Mouse (Mus musculus): ENCODE results near the gene Brox.

Gene Brox

DNA sequence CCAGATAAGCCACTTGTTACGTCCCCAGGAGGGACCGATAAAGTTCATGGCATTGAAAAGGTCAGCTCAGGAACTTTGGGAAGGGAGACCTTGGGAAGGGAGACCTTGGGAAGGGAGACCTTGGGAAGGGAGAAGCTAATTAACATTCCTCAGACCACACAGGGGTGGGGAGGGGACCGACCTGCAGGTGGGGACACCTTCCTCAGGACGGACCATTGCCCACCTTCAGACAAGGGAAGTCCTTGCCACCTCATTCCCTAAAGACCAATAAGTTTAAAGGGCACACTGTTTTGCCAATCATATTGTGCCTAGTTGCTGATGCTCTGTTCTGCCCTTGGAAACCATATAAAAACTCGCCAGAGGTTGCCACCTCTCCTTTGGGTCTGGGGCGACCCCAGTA is 29.4 kb downstream of the Brox start:
- DNase-seq, result no peak

DNA sequence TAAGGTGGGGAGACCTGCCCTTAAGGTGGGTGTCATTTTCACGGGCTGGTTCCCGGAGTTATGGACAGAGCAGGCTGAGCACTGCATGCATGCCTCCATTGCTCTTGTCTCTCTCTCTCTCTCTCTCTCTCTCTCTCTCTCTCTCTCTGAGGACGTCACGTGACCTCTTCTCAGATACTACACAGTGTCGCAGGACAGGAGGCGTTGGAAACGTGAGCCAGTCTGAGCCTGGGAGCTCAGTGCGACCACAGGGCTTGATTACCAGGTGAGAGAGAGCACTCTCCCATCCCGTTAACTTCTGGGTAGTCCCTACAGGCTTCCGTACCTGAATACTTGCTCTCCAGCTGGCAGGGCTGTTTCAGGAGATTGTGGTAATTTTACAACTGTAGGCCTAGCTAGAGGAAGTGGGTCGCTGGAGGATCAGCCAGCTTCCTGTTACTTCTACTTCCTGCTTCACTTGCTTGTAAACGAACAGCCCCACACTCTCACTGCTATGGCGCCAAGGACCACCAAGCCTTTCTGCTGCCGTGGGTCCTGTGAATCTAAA is 31.1 kb downstream of the Brox start:
- DNase-seq, result no peak

DNA sequence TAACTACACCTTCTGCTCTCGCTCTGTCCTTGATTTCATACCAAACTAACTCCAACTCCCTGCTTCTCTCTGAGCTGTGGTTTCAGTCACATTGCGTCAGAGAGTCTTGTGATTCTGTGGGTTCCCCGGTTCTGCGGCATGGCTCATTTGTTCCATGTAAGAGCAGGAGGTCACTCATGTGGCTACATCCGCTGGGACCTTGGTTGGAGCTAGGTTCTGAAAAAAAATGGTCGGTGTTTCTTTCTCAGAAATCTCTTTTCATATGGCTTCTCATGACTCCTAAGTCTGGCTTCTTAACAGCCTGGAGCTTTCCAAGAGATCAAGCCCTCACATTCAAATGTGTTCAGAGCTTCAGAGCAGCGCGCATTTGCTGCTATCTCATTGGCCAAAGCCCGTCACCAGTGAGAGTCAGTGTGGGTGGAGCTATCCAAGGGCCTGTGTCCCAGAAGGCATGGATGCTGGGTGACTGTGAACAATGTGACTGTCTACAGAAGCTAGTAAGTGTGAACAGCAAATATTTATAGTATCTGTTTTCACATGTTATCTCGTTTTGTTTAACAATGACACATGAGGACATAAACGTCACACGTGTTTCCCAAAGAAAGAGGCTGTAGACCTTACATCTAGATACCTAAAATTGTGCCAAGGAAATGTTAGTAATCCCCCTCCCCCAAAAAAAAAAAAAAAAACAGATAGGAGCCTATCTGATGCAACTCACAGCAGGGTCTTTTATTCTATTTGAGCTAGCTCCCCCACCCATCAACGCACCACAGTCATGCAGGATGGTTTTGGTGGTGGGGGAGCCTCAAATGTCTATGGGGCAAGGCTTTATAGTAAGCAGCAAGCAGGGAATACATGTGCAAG is 32.7 kb downstream of the Brox start:
- no peak for DNase-seq

DNA sequence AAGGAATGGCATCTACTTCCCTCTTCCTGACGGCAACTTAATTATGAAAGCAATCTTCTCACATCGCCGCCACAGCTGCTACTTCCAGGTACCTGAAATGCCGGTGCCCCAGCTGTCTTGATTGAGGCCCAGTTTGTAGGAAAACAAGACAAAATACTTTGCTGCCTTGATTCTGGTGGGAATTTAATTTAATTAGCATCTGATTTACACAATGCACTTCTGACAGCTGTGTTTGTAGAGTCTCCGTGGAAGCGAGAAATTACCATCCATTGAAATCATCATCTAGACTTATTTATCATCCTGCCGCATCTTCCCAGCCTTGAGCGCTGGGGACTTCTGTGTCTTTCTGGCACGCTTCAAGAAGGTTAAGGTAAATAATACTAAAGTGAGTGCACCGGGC is 44.5 kb downstream of the Brox start:
- DNase-seq, result no peak

DNA sequence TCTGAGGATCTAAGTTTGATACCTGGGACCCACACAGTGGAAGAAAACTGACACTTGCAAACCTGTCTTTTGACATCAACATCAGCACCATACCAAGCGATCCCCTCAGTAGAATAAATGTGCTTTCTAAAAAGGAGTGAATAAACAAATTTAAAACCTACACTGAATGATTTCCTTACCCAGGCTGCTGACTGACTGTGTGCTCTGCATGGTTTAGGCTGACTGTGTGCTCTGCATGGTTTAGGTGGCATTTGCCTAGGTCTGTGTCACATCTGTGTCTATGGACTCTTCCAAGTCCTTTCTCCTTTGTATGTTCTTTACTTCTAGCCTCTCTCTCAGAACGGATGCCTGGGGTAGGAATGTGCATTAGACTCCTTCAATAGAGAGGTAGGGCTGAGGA is 45.3 kb downstream of the Brox start:
- DNase-seq, result no peak

DNA sequence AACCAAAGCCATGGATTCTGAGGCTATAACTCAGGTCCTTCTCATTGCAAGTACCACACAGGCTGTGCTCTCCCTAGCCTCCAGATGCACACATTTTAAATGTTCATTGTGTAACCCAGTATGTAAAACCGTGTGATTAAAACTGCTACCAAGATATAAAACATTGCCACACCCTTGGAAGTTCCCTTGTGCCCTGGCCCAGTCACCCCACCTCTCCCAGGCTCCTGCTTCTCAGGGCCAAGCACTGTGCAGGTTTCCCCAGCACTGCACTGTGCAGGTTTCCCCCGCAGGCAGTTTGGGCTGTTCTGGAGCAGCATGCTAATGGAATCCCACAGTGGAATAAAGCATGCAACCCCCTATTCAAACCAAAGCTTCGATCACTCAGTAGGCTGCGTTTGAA is 46.5 kb downstream of the Brox start:
- DNase-seq, result no peak

DNA sequence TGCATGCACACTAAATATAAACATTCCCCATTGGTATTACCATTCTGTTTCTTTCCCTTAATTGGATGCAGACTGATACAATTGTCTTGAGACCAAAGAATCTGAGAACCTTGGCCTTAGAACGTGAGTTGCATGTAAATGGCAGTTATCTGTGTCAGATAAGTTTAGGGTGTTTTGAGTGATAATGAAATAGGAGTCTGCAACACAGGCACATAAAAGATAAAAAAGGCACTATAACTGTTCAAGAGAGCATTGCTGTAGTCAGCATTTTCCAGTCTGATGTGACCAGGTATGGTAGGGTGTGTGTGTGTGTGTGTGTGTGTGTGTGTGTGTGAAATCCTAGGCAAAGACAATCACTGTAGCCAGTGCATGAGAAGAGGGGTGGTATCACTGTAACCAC is 48.9 kb downstream of the Brox start:
- DNase-seq, result no peak

DNA sequence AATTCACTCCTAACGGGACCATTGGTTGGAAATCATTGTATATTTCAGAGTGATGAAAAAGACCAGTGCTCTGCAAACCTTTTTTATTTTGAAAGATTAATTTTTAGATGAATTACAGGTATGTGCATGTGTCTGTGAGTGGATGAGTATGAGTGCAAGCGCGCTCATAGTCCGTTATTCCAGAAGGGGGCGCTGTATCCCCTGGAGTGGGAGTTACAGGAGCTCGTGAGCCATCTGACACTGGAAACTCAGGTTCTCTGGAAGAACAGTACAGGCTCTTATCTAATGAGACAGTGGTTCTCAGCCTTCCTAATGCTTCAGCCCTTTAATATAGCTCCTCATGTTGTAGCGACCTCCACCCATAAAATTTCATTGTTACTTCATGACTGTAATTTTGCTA is 53.8 kb downstream of the Brox start:
- no peak for DNase-seq

DNA sequence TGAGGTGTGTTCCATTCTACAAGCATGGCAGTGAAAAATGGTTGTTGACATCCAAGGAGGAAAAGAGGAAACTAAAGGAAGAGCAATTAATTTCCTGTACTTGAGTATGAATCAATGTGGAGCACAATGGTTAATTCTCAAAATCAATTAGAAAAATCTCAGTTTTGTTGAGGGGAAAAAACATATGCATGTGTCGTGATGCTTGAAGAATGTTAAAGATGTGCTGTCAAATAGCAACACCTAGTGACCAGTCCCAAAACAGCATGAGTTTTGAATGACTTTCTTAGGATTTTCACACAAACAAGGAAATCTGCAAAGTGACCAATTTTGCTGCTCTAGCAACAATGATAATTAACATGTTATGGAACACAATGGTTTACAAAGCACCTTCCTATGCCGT is 59.2 kb downstream of the Brox start:
- DNase-seq, result peak; percentile 30

DNA sequence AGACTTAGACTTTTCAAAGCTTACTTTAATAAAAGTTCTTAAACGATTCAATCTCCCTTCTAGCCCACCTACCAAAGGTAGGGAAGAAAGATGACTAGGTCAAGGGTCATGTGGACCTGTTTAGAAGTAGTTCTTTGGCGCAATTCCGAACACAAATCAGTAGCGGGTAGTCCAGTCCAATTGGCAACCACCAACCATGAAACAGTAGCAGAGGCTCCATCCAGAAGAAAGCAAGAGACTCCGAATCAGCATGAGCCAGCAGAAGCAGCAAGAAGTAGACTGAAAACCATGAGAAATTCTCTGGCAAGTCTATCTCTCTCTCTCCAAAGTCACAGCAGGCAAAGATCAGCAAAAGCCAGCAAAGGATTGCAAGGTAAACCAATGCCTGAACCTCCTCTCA is 60.6 kb downstream of the Brox start:
- DNase-seq, result no peak

DNA sequence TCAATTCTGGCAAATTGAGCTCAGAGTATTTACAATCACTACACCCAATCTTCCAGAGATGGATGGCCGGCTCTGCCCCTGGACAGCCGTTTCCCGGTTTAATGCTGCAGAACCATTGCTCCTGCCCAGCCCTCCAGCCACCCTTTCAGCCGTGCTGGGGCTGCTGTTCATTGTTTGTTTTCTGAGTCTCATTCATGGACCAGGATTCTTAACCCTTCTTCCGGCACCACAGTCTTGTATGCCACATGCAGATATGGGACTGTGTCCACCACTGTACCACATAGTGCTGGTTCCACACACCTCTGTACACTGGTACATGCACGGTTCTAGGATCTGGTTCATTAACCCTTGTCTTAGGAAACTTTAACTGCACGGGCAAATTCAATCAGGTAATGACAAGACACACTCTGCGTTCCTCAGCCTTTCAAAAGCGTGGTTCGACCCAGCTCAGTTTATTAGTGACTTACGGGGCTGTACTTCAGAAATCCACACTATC is 63.3 kb downstream of the Brox start:
- no peak for DNase-seq

DNA sequence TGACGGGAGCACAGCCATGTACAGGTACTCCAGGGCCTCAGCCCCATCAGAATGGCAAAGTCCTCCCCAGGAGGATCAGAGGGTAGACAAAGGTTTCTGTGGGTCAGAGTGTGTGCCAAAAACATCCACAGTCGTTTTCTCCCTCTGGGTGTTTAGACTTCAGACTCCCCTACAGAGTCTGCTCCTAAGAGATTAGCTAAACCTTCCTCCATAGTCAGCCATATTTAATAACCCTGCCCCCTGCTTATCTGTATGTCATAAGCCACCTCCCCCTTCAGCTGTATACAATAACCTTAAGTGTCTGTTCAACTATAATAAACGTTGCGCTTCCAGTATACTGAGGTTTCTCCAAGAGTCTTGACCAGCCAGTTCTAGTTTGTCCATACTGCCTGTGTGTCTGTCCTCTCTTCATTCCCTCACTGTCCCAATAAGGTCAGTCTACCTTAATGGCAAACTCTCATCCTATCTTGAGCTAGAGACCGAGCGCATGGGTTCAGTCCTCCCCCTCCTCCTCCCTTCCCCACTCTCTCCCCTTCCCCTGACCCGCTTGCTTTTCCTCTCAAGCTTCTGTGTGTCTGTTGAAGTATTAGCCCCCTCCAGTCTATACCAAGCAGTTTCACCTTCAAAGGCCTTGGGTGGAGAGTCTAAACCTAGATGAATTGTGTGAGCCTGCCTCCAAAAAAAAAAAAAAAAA is 63.9 kb downstream of the Brox start:
- no peak for DNase-seq

DNA sequence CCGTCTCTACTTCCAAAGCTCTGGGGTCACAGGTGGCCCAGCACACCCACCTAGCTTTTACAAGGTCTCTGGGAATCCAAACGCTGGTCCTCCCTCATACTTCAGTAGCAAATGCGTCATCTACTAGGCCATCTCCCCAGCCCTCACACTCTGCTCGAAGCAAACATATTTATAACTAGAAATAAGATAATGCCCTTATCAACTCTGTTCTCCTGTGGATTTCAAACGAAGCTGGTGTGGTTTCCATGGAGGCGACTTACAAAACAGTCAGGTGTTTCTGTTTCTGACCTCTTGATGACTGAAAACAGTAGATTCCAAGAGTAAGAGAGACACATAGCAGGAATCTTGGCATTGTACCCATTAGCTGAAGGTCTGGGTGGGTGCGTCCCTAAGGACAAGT is 69.6 kb downstream of the Brox start:
- no peak for DNase-seq
